Mouse (Mus musculus) hindbrain, embryonic 13.5 days (tissue): ENCODE measurements around the gene Plcd1. TPM values are rescaled to one million over a fixed set of nuclear protein-coding genes. Genes with fewer than 3 reads are reported as not detected.
A peak's percentile ranks its signal among the peaks of the same experiment; 100 is the strongest.

Experiments used
- ATAC-seq: fragments of 200-750 bp; cut with Nextera tagmentation; 2 replicates; pipeline ENCODE4 v1.8.0; 2017; ENCODE audit warnings: moderate TSS enrichment; ENCODE audit not compliant: low FRiP score
- H3K27ac ChIP-seq: fragments of 300-500 bp; sonication (generic); 2 replicates; pipeline ENCODE4 v1.5.1; 2015; ENCODE audit warnings: inconsistent platforms, mild to moderate bottlenecking, moderate library complexity
- H3K27me3 ChIP-seq: fragments of 300-500 bp; sonication (generic); 2 replicates; pipeline ENCODE4 v1.6.1; 2015; ENCODE audit warnings: mild to moderate bottlenecking, inconsistent platforms
- H3K36me3 ChIP-seq: fragments of 300-500 bp; sonication (generic); 2 replicates; pipeline ENCODE4 v1.6.1; 2015; ENCODE audit warnings: mild to moderate bottlenecking, inconsistent platforms
- H3K4me1 ChIP-seq: fragments of 300-500 bp; sonication (generic); replicated peaks from 2 replicates; pipeline ENCODE4 v1.6.1; 2015; ENCODE audit warnings: inconsistent platforms
- H3K4me2 ChIP-seq: fragments of 300-500 bp; sonication (generic); 2 replicates; pipeline ENCODE4 v1.6.1; 2015; ENCODE audit warnings: inconsistent platforms, mild to moderate bottlenecking, moderate library complexity
- H3K4me3 ChIP-seq: fragments of 300-500 bp; sonication (generic); 2 replicates; pipeline ENCODE4 v1.5.1; 2015; ENCODE audit warnings: mild to moderate bottlenecking, inconsistent platforms
- H3K9ac ChIP-seq: fragments of 300-500 bp; sonication (generic); 2 replicates; pipeline ENCODE4 v1.6.1; 2015; ENCODE audit warnings: mild to moderate bottlenecking, inconsistent platforms
- H3K9me3 ChIP-seq: fragments of 300-500 bp; sonication (generic); 2 replicates; pipeline ENCODE4 v1.6.1; 2016; ENCODE audit warnings: inconsistent platforms
- WGBS: fragments of 180-500 bp; shearing (Covaris S2); methylation state at CpG from one replicate; pipeline ENCODE4 v1.1.7; 2015; 5-methylcytosine and 5-hydroxymethylcytosine counted together
- polyA plus RNA-seq: library from polyadenylated mRNA; unstranded; fragments of >200 nt; fragmentation: Nextera tagmentation; extraction: Ambion mirVana; gene quantifications from 2 replicates; pipeline ENCODE4 v1.2.1, GENCODE M21; 2015

Gene Plcd1
- polyA plus RNA-seq, 1 experiment from 2014 or later: 22.5 TPM

GRCm38 (mm10) chr9:119064296-119064695, 29.0 kb downstream of the Plcd1 start:
- no peaks in the 10 kb centered on the region for H3K4me1 ChIP-seq
- H3K27me3 ChIP-seq: peaks cover 12% of the 10 kb centered on the region; the same call in 1 of the 2 replicates
- 73% methylated on average over 4 of the region's 4 CpGs for WGBS
- ATAC-seq: no peak
- no peak overlapping the region for H3K27ac ChIP-seq
- no peaks in the 10 kb centered on the region for H3K36me3 ChIP-seq
- no peak overlapping the region for H3K4me2 ChIP-seq
- no peak overlapping the region for H3K4me3 ChIP-seq
- H3K9ac ChIP-seq: no peak overlapping the region; the same call in 1 of the 2 replicates
- H3K9me3 ChIP-seq: no peaks in the 10 kb centered on the region

DNA sequence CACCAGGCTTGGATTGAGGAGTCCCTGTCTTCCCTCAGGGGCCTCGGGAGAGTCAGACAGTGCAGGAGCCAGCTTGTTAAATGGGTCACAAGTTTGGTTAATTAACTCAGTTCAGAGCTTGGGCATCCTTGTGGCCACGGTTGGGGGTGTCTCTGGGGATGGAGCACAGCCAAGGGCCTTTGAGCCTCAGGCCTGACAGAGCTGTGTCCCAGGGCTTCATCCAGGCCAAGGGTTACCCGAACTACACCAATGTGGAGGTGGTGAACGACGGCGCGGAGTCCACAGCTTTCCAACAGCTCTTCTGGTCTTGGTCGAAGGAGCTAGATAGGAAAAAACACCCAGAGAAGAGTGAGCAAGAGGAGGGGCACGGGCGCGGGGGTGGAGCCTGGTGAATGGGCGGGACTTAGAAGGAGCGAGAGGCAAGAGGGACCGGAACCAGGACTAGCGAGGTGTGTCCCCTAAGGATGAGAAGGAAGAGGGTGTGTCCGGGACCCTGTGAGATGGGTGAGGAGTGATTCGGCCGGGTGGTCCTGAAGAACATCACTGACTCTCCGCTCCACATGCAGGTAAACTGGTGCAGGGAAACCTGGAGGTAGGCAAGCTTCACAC, 30.2 kb downstream of the Plcd1 start:
- 41% methylated on average over 19 of the region's 19 CpGs for WGBS
- Histone ChIP-seq H3K4me2 (no peak overlapping the region), H3K9me3 (no peaks in the 10 kb centered on the region)

DNA sequence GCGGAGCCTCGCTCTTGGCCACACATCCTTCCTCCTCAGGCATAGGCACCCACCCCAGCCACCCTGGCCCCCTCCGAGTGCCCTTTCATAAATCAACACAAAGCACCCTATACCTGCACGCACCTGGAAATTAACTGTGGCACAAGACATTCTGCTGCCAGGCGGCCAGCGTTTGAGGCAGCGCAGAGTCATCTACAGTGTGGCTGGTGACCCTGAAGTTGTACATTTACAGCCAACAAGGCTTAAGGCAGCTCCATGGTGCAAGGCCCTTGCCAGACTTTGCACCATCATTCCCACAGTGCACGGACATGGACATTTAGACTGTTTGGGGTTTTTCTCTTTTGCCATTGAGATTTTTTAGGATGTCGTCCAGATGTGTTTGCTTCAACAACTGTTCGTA, 32.6 kb downstream of the Plcd1 start:
- Histone ChIP-seq H3K4me3 (no peak overlapping the region), H3K4me2 (no peak overlapping the region), H3K36me3 (no peaks in the 10 kb centered on the region), H3K4me1 (no peaks in the 10 kb centered on the region), H3K9me3 (no peaks in the 10 kb centered on the region), H3K27ac (no peak overlapping the region), H3K27me3 (peaks cover 12% of the 10 kb centered on the region; the same call in 1 of the 2 replicates), H3K9ac (no peak overlapping the region)
- no peak for ATAC-seq
- WGBS: 89% methylated on average over 10 of the region's 10 CpGs

More for the DNA sequence above, 30.2 kb downstream of the Plcd1 start:
- H3K27me3 ChIP-seq: peaks cover 12% of the 10 kb centered on the region; the same call in 1 of the 2 replicates
- no peak overlapping the region for H3K27ac ChIP-seq
- no peak overlapping the region for H3K4me3 ChIP-seq
- ATAC-seq: no peak
- H3K36me3 ChIP-seq: no peaks in the 10 kb centered on the region
- H3K9ac ChIP-seq: no peak overlapping the region
- no peaks in the 10 kb centered on the region for H3K4me1 ChIP-seq

DNA sequence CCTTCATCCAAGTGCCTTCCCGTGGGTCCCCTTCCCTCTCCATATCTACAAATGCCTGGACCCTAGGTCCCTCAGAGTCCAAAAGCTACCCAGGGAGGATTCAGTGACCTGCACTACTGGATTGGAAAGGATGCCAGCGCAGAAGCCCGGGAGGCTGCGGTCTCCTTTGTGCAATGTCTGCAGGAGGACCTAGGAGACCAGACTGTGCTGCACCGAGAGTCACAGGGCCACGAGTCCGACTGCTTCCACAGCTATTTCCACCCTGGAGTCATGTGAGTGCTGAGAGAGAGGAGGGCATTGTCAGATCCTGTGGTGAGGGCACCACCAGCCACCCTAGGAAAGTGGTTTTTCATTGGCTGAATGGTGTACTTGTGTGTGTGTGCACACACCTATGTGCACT, 35.1 kb downstream of the Plcd1 start:
- no peak overlapping the region for H3K9ac ChIP-seq
- no peak overlapping the region for H3K4me3 ChIP-seq
- no peaks in the 10 kb centered on the region for H3K9me3 ChIP-seq
- ATAC-seq: no peak
- H3K4me1 ChIP-seq: peaks cover under 1% of the 10 kb centered on the region; the same call in 1 of the 2 replicates
- no peak overlapping the region for H3K4me2 ChIP-seq
- H3K36me3 ChIP-seq: no peaks in the 10 kb centered on the region
- WGBS: 84% methylated on average over 7 of the region's 7 CpGs
- peaks cover 22% of the 10 kb centered on the region for H3K27me3 ChIP-seq
- no peak overlapping the region for H3K27ac ChIP-seq

- WGBS: 87% methylated on average over 4 of the region's 4 CpGs
These were observed 38.0 kb downstream of the Plcd1 start for GRCm38 (mm10) chr9:119055336-119055735.

DNA sequence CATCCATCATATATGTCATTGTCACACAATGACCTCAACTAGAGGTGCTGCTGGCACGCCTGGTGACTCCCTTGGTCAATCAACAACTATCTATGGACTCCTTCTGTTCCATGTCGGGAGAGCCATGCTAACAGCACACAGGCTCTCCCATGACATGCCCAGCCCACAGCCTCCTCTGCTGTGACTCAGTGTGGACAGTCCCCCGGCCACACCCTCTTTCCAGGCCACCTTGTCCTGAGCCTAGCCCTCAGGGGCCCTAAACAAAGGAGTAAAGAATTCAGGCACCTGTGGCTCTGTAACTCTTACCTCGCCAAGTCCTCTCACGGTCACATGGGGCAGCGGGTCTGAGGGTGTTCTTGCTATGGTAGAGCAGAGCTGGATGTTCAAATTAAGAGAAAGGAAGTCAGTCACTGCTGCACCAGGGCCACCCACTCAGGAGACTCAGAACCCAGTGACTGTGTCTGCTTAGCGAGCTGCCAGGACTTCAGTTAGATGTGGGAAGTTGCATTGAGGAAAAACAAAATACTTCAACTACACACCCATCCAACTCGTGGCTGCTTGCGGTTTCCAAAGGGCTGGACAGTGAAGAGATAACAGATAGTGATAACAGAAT, 39.2 kb downstream of the Plcd1 start:
- H3K27me3 ChIP-seq: peaks cover 30% of the 10 kb centered on the region
- H3K36me3 ChIP-seq: no peaks in the 10 kb centered on the region
- no peak for ATAC-seq
- H3K4me1 ChIP-seq: peaks cover 14% of the 10 kb centered on the region
- H3K9ac ChIP-seq: no peak overlapping the region
- no peak overlapping the region for H3K4me2 ChIP-seq
- H3K27ac ChIP-seq: no peak overlapping the region
- H3K4me3 ChIP-seq: no peak overlapping the region
- 76% methylated on average over 9 of the region's 9 CpGs for WGBS
- H3K9me3 ChIP-seq: no peaks in the 10 kb centered on the region

More at GRCm38 (mm10) chr9:119055336-119055735, 38.0 kb downstream of the Plcd1 start:
- H3K4me1 ChIP-seq: peaks cover 14% of the 10 kb centered on the region
- no peak overlapping the region for H3K4me3 ChIP-seq
- H3K9ac ChIP-seq: no peak overlapping the region
- H3K4me2 ChIP-seq: no peak overlapping the region
- H3K27ac ChIP-seq: no peak overlapping the region
- no peaks in the 10 kb centered on the region for H3K36me3 ChIP-seq
- H3K9me3 ChIP-seq: no peaks in the 10 kb centered on the region
- peaks cover 33% of the 10 kb centered on the region for H3K27me3 ChIP-seq
- no peak for ATAC-seq

- H3K27ac ChIP-seq: no peak within 1 kb of the TSS
- peaks cover 14% of the 10 kb centered on the region for H3K4me1 ChIP-seq
- H3K9ac ChIP-seq: peak within 1 kb of the TSS; percentile 53; the same call in 1 of the 2 replicates
- H3K36me3 ChIP-seq: no peaks in the 10 kb centered on the region
- no peaks in the 10 kb centered on the region for H3K9me3 ChIP-seq
- H3K4me2 ChIP-seq: peak within 1 kb of the TSS; percentile 51
- H3K4me3 ChIP-seq: peak within 1 kb of the TSS; percentile 24
- 18% methylated on average over 22 of the region's 22 CpGs for WGBS
- peak; percentile 64; the same call in 1 of the 2 replicates for ATAC-seq
- peaks cover 30% of the 10 kb centered on the region for H3K27me3 ChIP-seq
These were observed 41.0 kb downstream of the Plcd1 start, which contains the start of gene Vill for GRCm38 (mm10) chr9:119052154-119052944. TSS of gene Vill (plus strand) at chr9:119052778.

DNA sequence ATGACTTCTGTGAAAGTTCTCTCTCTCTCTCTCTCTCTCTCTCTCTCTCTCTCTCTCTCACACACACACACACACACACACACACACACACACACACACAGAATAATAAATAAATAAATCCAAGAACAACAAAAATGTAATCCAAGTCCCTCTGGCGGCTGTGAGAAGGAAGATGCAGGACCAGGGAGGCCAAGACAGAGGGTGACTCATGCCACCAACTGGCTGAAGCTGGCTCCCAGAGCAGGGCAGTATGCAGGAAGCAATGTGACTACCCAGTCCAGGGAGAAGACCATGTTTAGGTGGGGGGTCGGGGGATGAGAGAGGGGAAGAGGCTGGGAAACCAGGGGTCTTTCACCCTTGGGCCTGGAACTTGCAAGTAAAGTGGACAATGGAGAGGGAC, 42.1 kb downstream of the Plcd1 start:
- Histone ChIP-seq H3K9me3 (no peaks in the 10 kb centered on the region), H3K27me3 (peaks cover 30% of the 10 kb centered on the region), H3K4me1 (peaks cover 14% of the 10 kb centered on the region), H3K9ac (no peak overlapping the region), H3K4me2 (no peak overlapping the region), H3K4me3 (no peak overlapping the region), H3K36me3 (no peaks in the 10 kb centered on the region), H3K27ac (no peak overlapping the region)
- WGBS: 87% methylated on average over 2 of the region's 2 CpGs
- no peak for ATAC-seq

DNA sequence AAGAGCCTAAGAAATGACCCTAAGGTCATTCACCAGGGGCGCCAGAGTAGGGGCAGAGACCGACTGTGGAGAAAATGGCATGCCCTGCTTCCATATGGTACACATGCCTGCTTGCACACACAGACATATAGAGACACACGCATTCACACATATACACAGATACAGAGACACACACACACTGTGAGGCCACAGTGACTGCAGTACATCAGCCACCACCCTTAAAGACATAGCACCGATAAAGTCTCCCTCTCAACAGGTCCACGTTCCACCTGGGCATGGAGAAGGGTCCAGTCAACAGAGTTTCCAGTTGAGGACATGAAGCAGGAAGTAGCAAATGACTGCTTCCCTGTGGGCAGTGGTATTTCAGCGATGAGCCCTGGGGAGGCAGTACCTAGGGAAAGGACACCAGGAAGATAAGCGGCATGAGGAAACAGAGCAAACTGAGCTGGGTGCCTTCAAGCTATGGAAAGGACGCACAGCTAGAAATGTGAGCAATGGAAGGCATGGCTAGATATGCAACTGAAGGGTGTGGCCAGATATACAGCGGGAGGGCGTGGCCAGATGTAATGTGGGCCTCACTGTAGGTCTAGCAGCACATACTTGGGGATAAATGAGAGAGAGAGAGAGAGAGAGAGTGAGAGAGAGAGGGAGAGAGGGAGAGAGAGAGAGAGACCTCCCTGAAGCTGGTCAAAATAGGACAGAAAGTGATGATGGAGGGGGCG, 45.0 kb downstream of the Plcd1 start:
- Histone ChIP-seq H3K9ac (no peak overlapping the region), H3K4me2 (no peak overlapping the region), H3K4me3 (no peak overlapping the region), H3K4me1 (peaks cover 14% of the 10 kb centered on the region), H3K27ac (no peak overlapping the region), H3K9me3 (no peaks in the 10 kb centered on the region), H3K27me3 (peaks cover 21% of the 10 kb centered on the region), H3K36me3 (no peaks in the 10 kb centered on the region)
- WGBS: 85% methylated on average over 11 of the region's 11 CpGs
- ATAC-seq: no peak

DNA sequence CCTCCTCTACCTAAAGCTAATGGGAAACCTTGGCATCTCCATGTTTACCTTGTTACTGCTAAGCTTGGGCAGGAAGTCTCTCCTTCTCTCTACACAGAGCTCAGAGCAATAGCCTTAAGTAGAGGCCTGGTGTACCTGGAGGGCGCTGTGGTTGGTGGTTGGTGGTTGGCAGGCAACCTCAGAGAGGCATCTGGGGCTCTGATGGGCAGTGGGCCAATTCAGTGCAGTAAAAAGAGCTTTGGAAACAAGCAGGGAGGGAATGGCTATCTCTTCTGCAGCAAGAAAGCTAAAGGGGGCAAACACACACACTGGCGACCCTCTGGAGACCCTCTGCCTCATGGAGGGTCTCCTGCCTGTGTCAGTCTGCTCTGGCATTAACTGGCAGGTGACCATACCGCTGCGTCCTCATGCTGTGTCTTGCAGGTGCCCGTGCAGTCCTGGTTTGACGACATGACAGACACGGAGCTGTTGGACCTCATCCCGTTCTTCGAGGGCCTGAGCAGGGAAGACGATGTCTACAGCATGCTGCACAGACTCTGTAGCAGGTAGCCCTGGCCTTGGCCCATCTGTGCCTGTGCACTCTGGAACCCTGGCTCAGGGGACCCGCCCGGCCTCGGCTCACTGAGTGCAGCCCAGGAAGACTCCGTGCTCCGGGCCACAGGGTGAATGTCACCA, 53.1 kb downstream of the Plcd1 start:
- no peak overlapping the region for H3K4me3 ChIP-seq
- no peaks in the 10 kb centered on the region for H3K9me3 ChIP-seq
- H3K9ac ChIP-seq: no peak overlapping the region
- peaks cover 33% of the 10 kb centered on the region for H3K36me3 ChIP-seq
- no peak for ATAC-seq
- H3K27ac ChIP-seq: no peak overlapping the region
- no peaks in the 10 kb centered on the region for H3K27me3 ChIP-seq
- WGBS: 90% methylated on average over 15 of the region's 15 CpGs
- H3K4me1 ChIP-seq: peaks cover 26% of the 10 kb centered on the region
- H3K4me2 ChIP-seq: no peak overlapping the region

DNA sequence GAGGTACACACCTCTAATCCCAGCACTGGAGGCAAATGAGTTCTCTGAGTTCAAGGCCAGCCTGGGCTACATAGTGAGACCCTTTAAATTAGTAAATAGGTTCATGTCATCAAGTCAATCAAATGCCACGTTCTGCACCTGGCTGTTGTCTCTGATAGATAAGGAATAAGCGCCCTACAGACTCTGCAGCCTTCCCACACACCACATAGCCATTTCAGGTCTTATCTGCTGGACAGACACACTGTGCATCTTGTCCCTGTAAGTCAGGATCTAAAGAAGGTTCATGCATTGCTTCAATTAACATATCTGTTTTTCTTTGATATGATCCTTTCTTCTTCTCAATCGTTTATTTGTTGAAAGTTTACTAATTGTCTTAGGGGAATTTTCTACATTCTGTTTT, 54.7 kb downstream of the Plcd1 start:
- Histone ChIP-seq H3K4me1 (peaks cover 40% of the 10 kb centered on the region), H3K27me3 (no peaks in the 10 kb centered on the region), H3K4me3 (no peak overlapping the region), H3K9ac (no peak overlapping the region), H3K4me2 (no peak overlapping the region), H3K36me3 (peaks cover 33% of the 10 kb centered on the region), H3K9me3 (no peaks in the 10 kb centered on the region), H3K27ac (no peak overlapping the region)
- WGBS: 93% methylated on average over 3 of the region's 3 CpGs
- no peak for ATAC-seq
